Mouse (Mus musculus): ENCODE measurements at regions not wholly inside any gene's neighbourhood (a gene's known extent, or its start where the extent isn't known, plus 50 kb on each side); places are given as distances from the start of the nearest gene placed in this dataset.

DNA sequence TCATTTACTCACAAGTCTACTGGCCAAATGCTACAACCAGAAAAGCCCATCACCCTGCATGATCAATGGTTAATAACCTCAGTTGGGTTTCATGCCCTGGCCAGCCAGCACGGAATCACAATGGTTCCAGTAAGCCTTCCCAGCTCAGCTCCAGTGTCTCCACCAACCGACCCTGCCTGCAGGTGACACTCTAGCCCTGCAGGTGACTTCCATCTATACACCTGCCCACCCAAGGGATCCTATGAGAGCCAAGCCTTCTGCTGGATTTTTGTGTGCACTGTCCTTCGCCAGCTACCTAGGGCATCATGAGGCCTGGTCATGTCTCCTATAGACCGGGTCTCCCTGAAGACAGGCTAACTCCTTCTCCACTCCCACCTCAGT is 135.3 kb downstream of the Vegfa start:
- TF ChIP-seq POLR2A (IDR thresholded peaks at IDR 0.05; ENCODE audit: control insufficient read depth in 1 of 2, insufficient read depth in 1 of 2, low read depth in 1 of 2, low read length in 2 of 2, poor library complexity in 1 of 2) (no peak), MAFK (IDR thresholded peaks at IDR 0.05; ENCODE audit: borderline replicate concordance, low read depth, low read length) (no peak), CTCF (IDR thresholded peaks at IDR 0.05 in 2 of 3, conservative IDR thresholded peaks at IDR 0.05 in 1 of 3; ENCODE audit: control insufficient read depth in 1 of 3, insufficient read depth in 1 of 3, low read depth in 2 of 3, low read length in 3 of 3, poor library complexity in 1 of 3, severe bottlenecking in 1 of 3) (no peak), EP300 (IDR thresholded peaks at IDR 0.05; ENCODE audit: low read depth in 1 of 2, low read length in 2 of 2) (no peak), ZC3H11A (IDR thresholded peaks at IDR 0.05; ENCODE audit: low read depth, low read length) (no peak), NRF1 (IDR thresholded peaks at IDR 0.05; ENCODE audit: insufficient read depth, low read depth, low read length, poor library complexity, severe bottlenecking) (no peak), MAX (IDR thresholded peaks at IDR 0.05; ENCODE audit: low read length) (no peak), TAL1 (IDR thresholded peaks at IDR 0.05; ENCODE audit: low read length) (no peak), USF1 (IDR thresholded peaks at IDR 0.05; ENCODE audit: low read depth, low read length) (no peak), HCFC1 (IDR thresholded peaks at IDR 0.05; ENCODE audit: low read depth, low read length) (no peak)
